Mouse (Mus musculus) kidney, postnatal 14 days (tissue): ENCODE measurements around the gene Tesk1.

ENCODE experiments used
- DNase-seq: peaks from one replicate; pipeline ENCODE4 v3.0.0; 2022; ENCODE audit warnings: mixed read lengths

The Tesk1 gene

DNA sequence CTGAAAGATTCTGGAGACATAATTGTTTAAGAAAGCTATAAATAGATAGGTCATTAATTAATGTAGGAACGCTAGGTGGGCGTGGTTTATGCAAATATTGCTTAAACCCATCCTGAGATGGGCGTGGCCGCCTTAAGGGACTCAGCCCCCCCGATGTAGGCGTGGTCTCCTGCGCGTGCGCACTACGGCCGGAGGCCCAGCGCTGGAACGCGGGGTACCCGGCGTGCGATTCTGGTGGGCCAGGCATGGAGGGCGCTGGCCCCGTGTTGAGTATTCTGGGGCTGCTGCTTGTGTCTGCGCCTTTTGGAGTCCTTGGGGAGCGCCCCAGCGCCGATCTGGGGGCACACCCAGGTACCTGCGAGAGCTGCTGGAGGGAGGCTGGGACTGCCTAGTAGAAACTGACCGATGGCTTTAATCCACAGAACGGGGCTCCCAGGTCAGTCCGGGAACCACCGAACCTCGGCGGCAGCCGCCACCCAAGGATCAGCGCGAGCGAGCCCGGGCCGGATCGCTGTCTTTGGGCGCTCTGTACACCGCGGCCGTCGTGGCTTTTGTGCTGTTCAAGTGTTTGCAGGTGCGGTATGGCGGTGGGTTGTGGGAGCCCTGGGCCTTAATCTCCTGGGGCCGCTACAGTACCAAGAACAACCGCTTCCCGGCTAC lies 51.6 kb downstream of the Tesk1 start:
- peak; percentile 99 for DNase-seq

DNA sequence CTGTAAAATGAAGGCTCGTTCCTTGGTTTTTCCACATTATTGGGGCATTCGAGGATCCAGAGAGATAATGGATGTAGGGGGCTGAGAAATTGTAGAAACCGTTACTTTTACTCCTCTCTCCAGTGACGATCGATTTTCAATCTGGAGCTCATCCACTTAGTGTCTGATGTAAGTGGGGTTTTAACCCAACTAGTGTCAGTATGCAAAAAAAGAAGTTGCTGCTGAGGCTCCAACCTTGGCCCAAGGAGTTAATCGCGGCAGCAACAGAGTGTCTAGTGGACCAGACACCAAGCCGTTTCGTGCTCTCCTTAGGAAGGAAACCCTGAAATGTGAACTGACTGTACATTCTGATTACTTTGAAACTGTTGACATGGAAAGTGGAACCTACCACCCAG lies 52.1 kb downstream of the Tesk1 start:
- no peak for DNase-seq

DNA sequence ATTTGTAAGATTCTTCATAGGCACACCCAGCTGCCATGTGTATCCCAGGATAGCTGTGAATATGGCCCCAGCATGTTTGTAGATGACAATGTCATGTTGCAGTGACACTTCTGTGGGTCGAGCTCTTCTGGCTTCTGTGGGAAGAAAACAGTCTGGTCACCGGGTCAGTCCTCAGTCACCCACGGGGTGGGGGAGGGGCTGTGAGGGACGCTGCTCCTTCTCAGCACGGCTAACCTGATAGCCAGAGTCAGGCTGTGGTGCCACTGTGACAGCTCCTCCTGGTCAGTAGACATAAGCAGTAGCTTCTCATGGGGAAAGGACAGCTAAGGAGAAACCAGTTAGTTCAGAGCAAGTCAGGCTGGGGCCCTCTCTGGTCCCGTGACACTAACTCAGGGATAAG lies 54.8 kb downstream of the Tesk1 start:
- no peak for DNase-seq

DNA sequence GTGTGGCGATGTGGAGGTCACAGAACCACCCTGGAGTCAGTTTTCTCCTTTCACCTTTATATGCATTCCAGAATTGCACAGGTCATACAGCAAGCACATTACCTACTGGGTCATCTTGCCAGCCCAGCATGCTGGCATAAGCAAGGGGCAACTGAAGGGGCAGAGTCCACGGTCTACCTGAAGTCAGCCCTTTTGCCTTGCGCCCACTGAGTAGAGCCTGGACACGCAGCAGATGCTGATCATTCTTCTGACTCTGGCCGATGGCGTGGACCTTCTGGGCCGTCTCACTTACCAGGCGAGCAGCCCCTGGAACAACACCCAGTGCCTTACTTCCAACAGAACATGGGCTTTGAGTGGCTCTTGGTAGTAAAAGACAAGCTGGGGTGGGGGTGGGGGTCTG lies 55.7 kb downstream of the Tesk1 start:
- peak; percentile 67 for DNase-seq
